Mouse (Mus musculus): ENCODE measurements at regions not wholly inside any gene's neighbourhood (a gene's known extent, or its start where the extent isn't known, plus 50 kb on each side); places are given as distances from the start of the nearest gene placed in this dataset.

GRCm38 (mm10) chr1:176359992-176360724 is 85.0 kb upstream of the Pld5 start:
- Histone ChIP-seq H3K4me3 (ENCODE audit: low read depth, low read length) (no peak overlapping the region), H3K27me3 (ENCODE audit: control insufficient read depth, insufficient read depth, low read length) (no peaks in the 10 kb centered on the region), H3K36me3 (ENCODE audit: control insufficient read depth, insufficient read depth, low read length) (no peaks in the 10 kb centered on the region), H3K4me1 (ENCODE audit: control insufficient read depth, insufficient read depth, low read length) (peaks cover 4% of the 10 kb centered on the region; the same call in 1 of the 2 replicates), H3K9me3 (ENCODE audit: control insufficient read depth, low read length) (no peaks in the 10 kb centered on the region), H3K27ac (ENCODE audit: low read depth, low read length) (no peak overlapping the region; the same call in 1 of the 2 replicates), H3K4me2 (ENCODE audit: low read depth, low read length) (no peak overlapping the region), H3K9ac (replicated peaks; ENCODE audit: low read depth, low read length) (no peak overlapping the region)
- WGBS: 37% methylated on average over 12 of the region's 12 CpGs
- peak; percentile 64 for ATAC-seq (ENCODE audit: low read depth)

DNA sequence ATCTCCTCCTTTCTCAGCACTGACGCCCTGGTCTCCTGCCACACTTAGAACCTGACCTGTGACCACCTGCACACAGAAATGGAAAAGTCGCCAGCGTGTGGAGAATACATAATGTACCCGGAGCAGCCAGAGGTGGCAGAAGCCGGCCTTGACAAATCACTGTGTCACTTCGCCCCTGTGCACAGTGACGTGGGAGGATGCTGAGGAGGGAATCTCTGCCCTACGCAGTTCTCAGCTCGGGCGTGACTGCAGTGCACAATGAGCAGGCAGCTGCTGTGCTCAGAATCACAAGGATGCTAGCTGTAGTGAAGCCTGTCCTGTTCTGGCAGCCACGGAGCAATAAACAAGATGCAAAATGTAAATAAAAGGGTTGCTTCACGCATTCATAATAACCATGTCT is 80.2 kb upstream of the Pld5 start:
- Histone ChIP-seq H3K27me3 (ENCODE audit: control insufficient read depth, insufficient read depth, low read length) (no peaks in the 10 kb centered on the region), H3K4me1 (ENCODE audit: control insufficient read depth, insufficient read depth, low read length) (peaks cover 7% of the 10 kb centered on the region; the same call in 1 of the 2 replicates), H3K9ac (replicated peaks; ENCODE audit: low read depth, low read length) (no peak overlapping the region; the same call in 1 of the 2 replicates), H3K27ac (ENCODE audit: low read depth, low read length) (peak overlapping the region; percentile 56; the same call in 1 of the 2 replicates), H3K4me2 (ENCODE audit: low read depth, low read length) (peak overlapping the region; percentile 28), H3K9me3 (ENCODE audit: control insufficient read depth, low read length) (no peaks in the 10 kb centered on the region), H3K4me3 (ENCODE audit: low read depth, low read length) (no peak overlapping the region; the same call in 1 of the 2 replicates), H3K36me3 (ENCODE audit: control insufficient read depth, insufficient read depth, low read length) (no peaks in the 10 kb centered on the region)
- 27% methylated on average over 12 of the region's 12 CpGs for WGBS
- peak; percentile 96 for ATAC-seq (ENCODE audit: low read depth)

- Histone ChIP-seq H3K27ac (ENCODE audit: low read depth, low read length) (peak overlapping the region; percentile 56; the same call in 1 of the 2 replicates), H3K27me3 (ENCODE audit: control insufficient read depth, insufficient read depth, low read length) (no peaks in the 10 kb centered on the region), H3K36me3 (ENCODE audit: control insufficient read depth, insufficient read depth, low read length) (no peaks in the 10 kb centered on the region), H3K9ac (replicated peaks; ENCODE audit: low read depth, low read length) (no peak overlapping the region), H3K4me2 (ENCODE audit: low read depth, low read length) (peak overlapping the region; percentile 28; the same call in 1 of the 2 replicates), H3K9me3 (ENCODE audit: control insufficient read depth, low read length) (no peaks in the 10 kb centered on the region), H3K4me1 (ENCODE audit: control insufficient read depth, insufficient read depth, low read length) (peaks cover 7% of the 10 kb centered on the region; the same call in 1 of the 2 replicates), H3K4me3 (ENCODE audit: low read depth, low read length) (no peak overlapping the region)
- 29% methylated on average over 1 of the region's 1 CpGs for WGBS
- no peak; the same call in 1 of the 2 replicates for ATAC-seq (ENCODE audit: low read depth)
These were observed 79.8 kb upstream of the Pld5 start for GRCm38 (mm10) chr1:176354898-176355297.

- no peaks in the 10 kb centered on the region for H3K36me3 ChIP-seq (ENCODE audit: control insufficient read depth, insufficient read depth, low read length)
- peaks cover 7% of the 10 kb centered on the region; the same call in 1 of the 2 replicates for H3K4me1 ChIP-seq (ENCODE audit: control insufficient read depth, insufficient read depth, low read length)
- H3K27me3 ChIP-seq (ENCODE audit: control insufficient read depth, insufficient read depth, low read length): no peaks in the 10 kb centered on the region
- no peak overlapping the region for H3K4me3 ChIP-seq (ENCODE audit: low read depth, low read length)
- H3K9ac ChIP-seq (replicated peaks; ENCODE audit: low read depth, low read length): no peak overlapping the region
- H3K9me3 ChIP-seq (ENCODE audit: control insufficient read depth, low read length): no peaks in the 10 kb centered on the region
- ATAC-seq (ENCODE audit: low read depth): no peak
- H3K27ac ChIP-seq (ENCODE audit: low read depth, low read length): no peak overlapping the region
- 61% methylated on average over 3 of the region's 3 CpGs for WGBS
- no peak overlapping the region for H3K4me2 ChIP-seq (ENCODE audit: low read depth, low read length)
These were observed 77.6 kb upstream of the Pld5 start for GRCm38 (mm10) chr1:176352706-176353105.

DNA sequence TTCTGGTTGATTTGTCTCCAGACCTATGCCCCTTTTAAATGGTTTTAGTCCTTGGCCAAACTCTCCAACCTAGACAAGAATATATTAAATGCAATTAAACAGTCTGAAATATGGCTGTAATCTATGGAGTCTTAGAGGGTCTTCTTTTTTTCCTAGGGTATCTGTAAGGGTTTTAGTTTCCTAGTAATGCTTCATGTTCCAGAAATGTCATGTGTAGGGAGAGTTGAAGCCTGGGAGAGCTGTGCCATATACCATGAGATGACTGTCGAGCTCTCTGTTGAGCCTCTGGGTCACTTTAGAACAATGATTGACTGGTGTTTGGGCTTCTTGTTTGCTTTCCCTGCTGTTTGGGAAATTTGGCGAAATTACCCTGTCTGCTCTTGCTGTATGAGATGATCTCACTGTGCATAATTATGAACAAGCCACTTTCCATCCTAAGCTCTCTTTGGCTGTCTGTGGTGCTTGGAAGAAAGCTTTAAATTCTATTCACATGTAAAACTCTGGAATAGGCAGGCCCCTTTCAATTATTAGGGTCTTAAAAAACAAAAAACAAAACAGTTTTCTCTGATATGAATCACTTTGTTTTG is 74.9 kb upstream of the Pld5 start:
- no peaks in the 10 kb centered on the region for H3K9me3 ChIP-seq (ENCODE audit: control insufficient read depth, low read length)
- H3K9ac ChIP-seq (replicated peaks; ENCODE audit: low read depth, low read length): no peak overlapping the region
- no peaks in the 10 kb centered on the region for H3K27me3 ChIP-seq (ENCODE audit: control insufficient read depth, insufficient read depth, low read length)
- H3K27ac ChIP-seq (ENCODE audit: low read depth, low read length): no peak overlapping the region
- no peak overlapping the region for H3K4me2 ChIP-seq (ENCODE audit: low read depth, low read length)
- ATAC-seq (ENCODE audit: low read depth): no peak
- no peak overlapping the region for H3K4me3 ChIP-seq (ENCODE audit: low read depth, low read length)
- WGBS: 69% methylated on average over 2 of the region's 2 CpGs
- peaks cover 3% of the 10 kb centered on the region; the same call in 1 of the 2 replicates for H3K4me1 ChIP-seq (ENCODE audit: control insufficient read depth, insufficient read depth, low read length)
- H3K36me3 ChIP-seq (ENCODE audit: control insufficient read depth, insufficient read depth, low read length): no peaks in the 10 kb centered on the region

DNA sequence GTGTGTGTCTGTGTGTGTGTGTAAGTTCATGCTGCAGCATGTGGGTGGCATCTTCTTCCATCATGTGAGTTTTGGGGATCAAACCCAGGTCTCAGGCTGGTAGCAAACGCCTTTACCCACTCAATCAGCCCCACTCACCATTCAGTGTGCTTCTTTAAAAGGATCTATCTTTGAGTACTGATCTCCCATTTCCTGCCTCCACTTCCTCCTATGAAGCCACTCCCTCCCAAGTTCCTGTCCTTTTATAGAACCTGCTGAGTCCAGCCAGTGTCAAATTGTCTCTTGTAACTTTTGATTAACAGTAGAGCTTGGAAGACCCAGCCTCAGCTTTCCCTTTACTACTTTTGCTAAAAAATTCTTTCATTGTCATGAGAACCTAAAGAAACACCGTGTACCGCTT is 73.0 kb upstream of the Pld5 start:
- 89% methylated on average over 3 of the region's 3 CpGs for WGBS
- H3K27ac ChIP-seq (ENCODE audit: low read depth, low read length): no peak overlapping the region
- H3K27me3 ChIP-seq (ENCODE audit: control insufficient read depth, insufficient read depth, low read length): no peaks in the 10 kb centered on the region
- no peaks in the 10 kb centered on the region for H3K36me3 ChIP-seq (ENCODE audit: control insufficient read depth, insufficient read depth, low read length)
- H3K9ac ChIP-seq (replicated peaks; ENCODE audit: low read depth, low read length): no peak overlapping the region
- H3K4me1 ChIP-seq (ENCODE audit: control insufficient read depth, insufficient read depth, low read length): no peaks in the 10 kb centered on the region
- no peak overlapping the region for H3K4me3 ChIP-seq (ENCODE audit: low read depth, low read length)
- H3K9me3 ChIP-seq (ENCODE audit: control insufficient read depth, low read length): no peaks in the 10 kb centered on the region
- H3K4me2 ChIP-seq (ENCODE audit: low read depth, low read length): no peak overlapping the region
- no peak for ATAC-seq (ENCODE audit: low read depth)

GRCm38 (mm10) chr1:176331344-176331743 is 56.2 kb upstream of the Pld5 start:
- WGBS: 67% methylated on average over 3 of the region's 3 CpGs
- ATAC-seq (ENCODE audit: low read depth): no peak
- H3K27ac ChIP-seq (ENCODE audit: low read depth, low read length): no peak overlapping the region
- no peak overlapping the region for H3K4me3 ChIP-seq (ENCODE audit: low read depth, low read length)
- no peaks in the 10 kb centered on the region for H3K36me3 ChIP-seq (ENCODE audit: control insufficient read depth, insufficient read depth, low read length)
- H3K4me2 ChIP-seq (ENCODE audit: low read depth, low read length): no peak overlapping the region
- no peaks in the 10 kb centered on the region for H3K27me3 ChIP-seq (ENCODE audit: control insufficient read depth, insufficient read depth, low read length)
- no peaks in the 10 kb centered on the region for H3K4me1 ChIP-seq (ENCODE audit: control insufficient read depth, insufficient read depth, low read length)
- H3K9ac ChIP-seq (replicated peaks; ENCODE audit: low read depth, low read length): no peak overlapping the region
- H3K9me3 ChIP-seq (ENCODE audit: control insufficient read depth, low read length): no peaks in the 10 kb centered on the region
